Mouse (Mus musculus): Measurements from ENCODE around the gene Nrip1. TPM values are rescaled to one million over a fixed set of nuclear protein-coding genes. Genes with fewer than 3 reads are reported as not detected.

Nrip1 gene
- polyA plus RNA-seq, 1 experiment from 2014 or later, result 47.0 TPM

DNA sequence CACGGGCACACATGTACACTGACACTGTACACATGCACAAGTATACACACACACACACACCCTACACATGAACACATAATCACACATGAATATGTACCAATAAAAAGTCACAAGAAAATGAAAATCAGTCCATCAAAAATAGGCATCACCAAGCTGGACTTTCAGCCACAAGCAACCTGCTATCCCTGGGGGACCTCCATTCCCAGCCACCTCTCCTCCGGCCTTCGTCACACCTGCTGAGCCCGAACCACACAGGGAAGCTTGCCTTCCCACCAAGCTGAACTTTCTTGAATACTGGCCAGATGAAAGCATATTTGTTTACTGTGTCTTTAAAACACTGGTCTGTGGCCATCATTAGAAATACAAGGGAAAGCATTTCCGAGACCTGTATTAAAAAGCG is 70.2 kb downstream of the Nrip1 start:
- Histone ChIP-seq H3K9me3 (no peaks in the 10 kb centered on the region), H3K4me3 (no peak overlapping the region), H3K36me3 (no peaks in the 10 kb centered on the region), H3K27ac (no peak overlapping the region), H3K27me3 (no peaks in the 10 kb centered on the region), H3K9ac (no peak overlapping the region), H3K4me2 (no peak overlapping the region), H3K4me1 (peaks cover 23% of the 10 kb centered on the region)
- no peak for ATAC-seq (ENCODE audit: borderline replicate concordance, extremely low read depth, low FRiP score, low TSS enrichment)
- 80% methylated on average over 6 of the region's 6 CpGs for WGBS

DNA sequence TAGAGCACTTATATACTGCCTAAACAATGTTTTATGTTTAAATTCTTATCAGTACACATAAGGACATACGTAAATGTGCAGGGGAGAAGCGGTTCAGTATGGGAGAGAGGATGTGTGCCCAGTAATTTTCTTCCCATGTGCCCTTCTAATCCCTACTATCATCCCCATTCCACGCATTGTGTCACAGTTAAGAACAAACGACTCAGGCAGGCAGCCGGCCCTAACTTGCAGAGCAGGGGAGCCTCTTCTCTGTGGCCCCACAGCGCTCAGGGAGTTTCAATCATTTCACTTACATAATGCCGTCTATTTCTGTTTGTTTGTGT is 71.9 kb downstream of the Nrip1 start:
- Histone ChIP-seq H3K4me3 (no peak overlapping the region), H3K36me3 (no peaks in the 10 kb centered on the region), H3K9me3 (no peaks in the 10 kb centered on the region), H3K27me3 (no peaks in the 10 kb centered on the region), H3K4me2 (no peak overlapping the region), H3K27ac (no peak overlapping the region; the same call in 1 of the 2 replicates), H3K9ac (no peak overlapping the region), H3K4me1 (peaks cover 23% of the 10 kb centered on the region)
- ATAC-seq (ENCODE audit: borderline replicate concordance, extremely low read depth, low FRiP score, low TSS enrichment), result peak; percentile 33; the same call in 1 of the 2 replicates
- WGBS, result 38% methylated on average over 7 of the region's 7 CpGs

DNA sequence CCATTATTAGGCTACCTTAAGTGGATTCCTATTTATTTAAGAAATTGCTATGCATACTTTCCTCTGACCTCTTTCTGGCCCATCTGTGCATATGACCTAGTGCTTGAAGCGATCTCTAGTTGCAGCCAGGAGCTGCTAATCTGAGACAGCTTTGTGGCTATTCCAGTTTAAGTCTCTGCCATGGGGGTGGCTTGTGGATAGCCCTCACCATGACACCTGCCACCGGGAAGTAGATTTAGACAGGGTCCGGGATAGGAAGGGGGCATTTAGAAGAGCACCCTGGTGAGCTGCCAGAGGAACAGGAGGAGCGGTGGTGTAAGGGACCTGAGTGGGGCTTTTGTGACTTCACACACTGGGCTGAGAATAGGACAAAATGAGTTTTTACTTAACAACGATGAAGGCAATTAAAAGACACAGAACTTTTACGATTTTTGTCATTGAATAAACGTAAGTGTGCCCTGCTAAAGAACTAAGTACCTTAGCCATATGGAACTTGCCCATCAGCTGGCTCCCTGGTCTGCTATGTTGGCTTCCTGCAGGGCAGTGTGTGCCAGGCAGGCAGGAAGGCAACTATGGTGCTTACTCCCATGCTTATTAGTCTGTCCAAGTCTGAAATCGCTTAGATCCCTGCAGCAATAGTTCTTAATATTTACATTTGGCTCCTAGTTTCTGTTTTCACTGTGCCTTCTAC is 72.4 kb downstream of the Nrip1 start:
- H3K9me3 ChIP-seq, result no peaks in the 10 kb centered on the region
- 55% methylated on average over 8 of the region's 8 CpGs for WGBS
- peak overlapping the region; percentile 47 for H3K27ac ChIP-seq
- H3K4me3 ChIP-seq, result no peak overlapping the region
- H3K4me1 ChIP-seq, result peaks cover 23% of the 10 kb centered on the region
- H3K27me3 ChIP-seq, result no peaks in the 10 kb centered on the region
- 0 out of 2 replicates have a peak overlapping the region, but pooled peaks have one; percentile 3 for H3K4me2 ChIP-seq
- H3K36me3 ChIP-seq, result no peaks in the 10 kb centered on the region
- peak; percentile 25; the same call in 1 of the 2 replicates for ATAC-seq (ENCODE audit: borderline replicate concordance, extremely low read depth, low FRiP score, low TSS enrichment)
- H3K9ac ChIP-seq, result no peak overlapping the region

DNA sequence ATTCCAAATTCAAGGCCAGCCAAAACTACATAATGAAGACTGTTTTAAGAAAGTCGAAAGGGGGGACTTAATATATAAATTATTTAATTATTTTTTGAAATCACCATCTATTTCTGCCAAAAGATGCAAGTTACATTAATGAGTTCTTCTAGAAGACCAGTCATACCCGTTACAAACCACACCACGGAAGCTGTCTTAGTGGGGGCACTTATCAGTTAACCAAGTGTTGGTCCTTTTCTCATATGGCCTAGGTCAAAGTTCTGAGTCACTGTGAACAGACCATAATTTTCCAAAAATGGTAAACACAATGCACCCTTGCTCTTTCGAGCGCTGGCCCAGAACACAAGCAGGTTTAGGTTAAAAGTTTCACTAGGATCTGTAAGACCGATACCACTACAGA is 73.2 kb downstream of the Nrip1 start:
- Histone ChIP-seq H3K36me3 (no peaks in the 10 kb centered on the region), H3K9me3 (no peaks in the 10 kb centered on the region), H3K4me2 (no peak overlapping the region), H3K9ac (no peak overlapping the region), H3K27ac (no peak overlapping the region), H3K4me1 (peaks cover 23% of the 10 kb centered on the region), H3K27me3 (no peaks in the 10 kb centered on the region), H3K4me3 (no peak overlapping the region)
- no peak for ATAC-seq (ENCODE audit: borderline replicate concordance, extremely low read depth, low FRiP score, low TSS enrichment)
- WGBS, result 74% methylated on average over 6 of the region's 6 CpGs

DNA sequence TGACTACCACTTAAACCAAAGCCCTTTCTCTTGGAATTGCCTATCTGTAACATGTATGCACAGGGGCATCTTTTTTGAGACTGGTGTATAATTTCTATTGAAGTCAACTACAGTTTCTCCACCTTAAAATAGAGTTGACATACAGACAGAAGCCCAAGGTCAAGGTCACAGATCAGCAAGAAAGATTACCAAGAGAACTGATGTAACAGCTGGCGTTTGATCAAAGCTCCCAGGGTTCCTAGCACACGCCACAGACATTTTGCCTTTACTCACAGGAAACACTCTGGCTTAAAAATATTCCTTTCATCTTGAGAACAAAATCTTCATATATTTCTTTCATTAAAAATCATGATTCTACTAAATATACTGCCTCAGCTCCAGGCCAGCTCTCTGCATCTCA is 74.1 kb downstream of the Nrip1 start:
- Histone ChIP-seq H3K4me1 (peaks cover 23% of the 10 kb centered on the region), H3K4me3 (no peak overlapping the region), H3K4me2 (no peak overlapping the region), H3K9ac (no peak overlapping the region), H3K9me3 (no peaks in the 10 kb centered on the region), H3K27me3 (no peaks in the 10 kb centered on the region), H3K27ac (no peak overlapping the region), H3K36me3 (peaks cover 3% of the 10 kb centered on the region)
- 53% methylated on average over 2 of the region's 2 CpGs for WGBS
- ATAC-seq (ENCODE audit: borderline replicate concordance, extremely low read depth, low FRiP score, low TSS enrichment), result no peak

DNA sequence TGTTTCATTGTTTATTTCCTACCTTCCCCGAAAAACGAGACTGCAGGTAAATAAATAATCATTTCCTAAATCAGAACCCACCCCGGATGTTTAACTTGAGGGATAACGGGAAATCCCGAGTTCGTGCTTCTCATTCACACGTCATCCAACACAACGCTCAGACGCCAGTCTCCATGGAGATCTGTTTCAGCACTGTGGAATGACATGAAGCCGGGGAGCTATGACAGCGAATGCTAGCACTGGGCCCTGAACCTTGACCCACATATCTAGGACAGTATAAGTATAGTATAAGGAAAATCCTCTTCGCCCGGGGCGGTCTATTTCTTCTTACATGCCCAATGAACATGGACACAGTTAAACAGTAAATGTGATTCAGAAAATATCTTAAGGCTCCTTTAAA is 78.3 kb downstream of the Nrip1 start:
- 59% methylated on average over 14 of the region's 14 CpGs for WGBS
- Histone ChIP-seq H3K4me1 (peaks cover 15% of the 10 kb centered on the region; the same call in 1 of the 2 replicates), H3K9me3 (no peaks in the 10 kb centered on the region)

DNA sequence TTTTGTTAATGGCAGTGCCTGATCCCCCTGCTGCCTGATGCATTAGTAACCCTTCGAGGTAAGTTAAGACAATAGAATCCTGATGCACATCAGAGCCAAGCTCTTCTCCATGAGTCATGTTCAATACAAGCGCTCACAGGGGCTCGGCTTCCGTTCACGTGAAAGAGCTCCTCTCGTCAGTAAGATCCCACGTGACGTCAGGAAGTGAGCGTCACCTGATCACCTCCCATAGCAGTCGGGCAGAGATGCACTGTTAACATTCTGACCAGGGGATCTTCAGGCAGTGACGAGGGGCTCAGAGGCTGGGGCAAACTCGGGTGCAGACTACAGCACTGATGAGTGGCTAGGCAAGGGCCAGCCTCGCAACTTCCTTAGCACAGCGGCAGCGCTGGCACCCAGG is 79.1 kb downstream of the Nrip1 start:
- H3K4me3 ChIP-seq, result no peak overlapping the region
- no peak overlapping the region for H3K9ac ChIP-seq
- peaks cover 14% of the 10 kb centered on the region; the same call in 1 of the 2 replicates for H3K4me1 ChIP-seq
- no peak overlapping the region for H3K27ac ChIP-seq
- no peak for ATAC-seq (ENCODE audit: borderline replicate concordance, extremely low read depth, low FRiP score, low TSS enrichment)
- H3K4me2 ChIP-seq, result no peak overlapping the region
- H3K36me3 ChIP-seq, result peaks cover 39% of the 10 kb centered on the region
- no peaks in the 10 kb centered on the region for H3K27me3 ChIP-seq
- no peaks in the 10 kb centered on the region for H3K9me3 ChIP-seq
- 76% methylated on average over 15 of the region's 15 CpGs for WGBS

More for the DNA sequence above, 78.3 kb downstream of the Nrip1 start:
- H3K4me3 ChIP-seq, result no peak overlapping the region
- no peak overlapping the region for H3K4me2 ChIP-seq
- peaks cover 39% of the 10 kb centered on the region for H3K36me3 ChIP-seq
- H3K27me3 ChIP-seq, result no peaks in the 10 kb centered on the region
- ATAC-seq (ENCODE audit: borderline replicate concordance, extremely low read depth, low FRiP score, low TSS enrichment), result no peak
- no peak overlapping the region for H3K27ac ChIP-seq
- H3K9ac ChIP-seq, result no peak overlapping the region

DNA sequence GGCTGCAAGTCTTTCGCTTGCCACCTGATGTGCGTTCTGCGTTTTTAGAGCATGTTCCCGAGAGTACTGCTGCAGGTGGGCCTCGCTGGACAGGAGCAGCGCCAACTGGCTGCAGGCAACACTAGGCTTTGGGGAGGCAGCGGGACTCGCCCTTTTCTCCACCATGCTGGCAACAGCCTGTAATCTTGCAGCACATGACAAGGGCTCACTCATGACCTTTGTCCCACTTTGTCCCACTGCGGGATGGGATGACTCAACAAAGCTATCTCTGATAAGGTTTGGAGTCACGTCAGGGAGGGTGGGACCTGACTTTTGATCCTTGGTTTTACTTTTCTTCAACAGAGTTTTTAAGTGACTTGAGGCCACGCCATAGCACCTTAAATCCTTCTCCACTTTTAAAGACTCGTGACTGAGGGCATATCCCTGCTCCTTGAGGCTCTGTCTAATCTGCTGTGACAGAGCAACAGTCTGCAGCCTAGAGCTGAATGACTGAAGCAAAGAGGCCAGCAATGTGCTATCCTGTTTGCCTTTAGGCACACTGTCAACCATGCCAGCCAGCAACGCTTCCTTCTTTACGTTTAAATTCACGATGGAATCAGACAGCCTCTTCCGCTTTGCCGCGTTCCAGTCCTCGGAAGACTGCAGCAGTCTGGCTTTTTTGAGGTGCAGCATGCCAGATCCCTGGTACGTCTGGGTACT is 79.7 kb downstream of the Nrip1 start:
- ATAC-seq (ENCODE audit: borderline replicate concordance, extremely low read depth, low FRiP score, low TSS enrichment), result no peak
- H3K9me3 ChIP-seq, result no peaks in the 10 kb centered on the region
- no peak overlapping the region for H3K4me3 ChIP-seq
- no peaks in the 10 kb centered on the region for H3K27me3 ChIP-seq
- WGBS, result 75% methylated on average over 20 of the region's 20 CpGs
- H3K36me3 ChIP-seq, result peaks cover 39% of the 10 kb centered on the region
- peaks cover 14% of the 10 kb centered on the region; the same call in 1 of the 2 replicates for H3K4me1 ChIP-seq
- no peak overlapping the region for H3K4me2 ChIP-seq
- no peak overlapping the region for H3K9ac ChIP-seq
- H3K27ac ChIP-seq, result no peak overlapping the region

DNA sequence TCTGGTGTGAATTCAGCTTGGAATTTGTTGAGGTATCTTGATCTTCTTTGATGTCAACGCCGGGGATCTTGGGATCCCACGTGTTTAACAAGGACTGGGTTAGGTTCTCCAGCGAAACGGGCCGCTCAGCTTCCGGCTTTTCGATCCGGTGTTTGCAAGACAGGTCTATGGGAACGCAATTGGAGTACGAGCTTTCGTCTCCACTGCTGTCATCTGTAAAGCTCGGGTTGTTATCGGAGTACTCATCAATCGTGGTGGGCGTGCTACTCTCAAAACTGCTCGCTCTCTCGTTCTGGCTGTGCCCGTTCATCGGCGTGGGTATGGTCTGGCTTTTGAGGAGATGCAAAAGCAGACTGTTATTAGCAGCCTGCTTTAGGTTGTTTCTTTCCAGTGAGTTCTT is 80.5 kb downstream of the Nrip1 start:
- no peak for ATAC-seq (ENCODE audit: borderline replicate concordance, extremely low read depth, low FRiP score, low TSS enrichment)
- no peaks in the 10 kb centered on the region for H3K27me3 ChIP-seq
- peaks cover 14% of the 10 kb centered on the region; the same call in 1 of the 2 replicates for H3K4me1 ChIP-seq
- H3K36me3 ChIP-seq, result peaks cover 39% of the 10 kb centered on the region
- no peak overlapping the region for H3K4me2 ChIP-seq
- H3K9ac ChIP-seq, result no peak overlapping the region
- H3K27ac ChIP-seq, result no peak overlapping the region
- WGBS, result 92% methylated on average over 21 of the region's 21 CpGs
- H3K4me3 ChIP-seq, result no peak overlapping the region
- no peaks in the 10 kb centered on the region for H3K9me3 ChIP-seq

DNA sequence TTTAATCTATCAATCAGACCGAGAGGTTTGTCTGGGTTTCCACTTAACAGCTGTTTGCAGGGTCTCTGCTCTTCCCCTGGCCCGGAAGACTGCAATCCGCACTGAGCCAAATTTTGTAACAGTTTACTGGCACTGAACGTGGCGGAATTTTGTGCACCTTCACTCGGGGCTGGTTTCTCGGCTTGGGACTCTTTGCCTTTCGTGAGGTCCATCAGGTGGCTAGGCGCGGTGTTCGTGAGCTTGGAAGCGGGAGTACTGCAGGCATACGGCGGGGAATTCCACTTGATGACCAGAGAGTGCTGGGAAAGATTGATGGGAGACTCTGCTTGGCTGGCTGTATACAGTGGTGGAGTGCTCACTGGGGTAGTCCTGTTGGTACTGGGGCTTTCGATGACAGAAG is 81.0 kb downstream of the Nrip1 start:
- Histone ChIP-seq H3K27ac (no peak overlapping the region), H3K9ac (no peak overlapping the region), H3K4me2 (no peak overlapping the region), H3K27me3 (no peaks in the 10 kb centered on the region), H3K9me3 (no peaks in the 10 kb centered on the region), H3K4me1 (peaks cover 14% of the 10 kb centered on the region; the same call in 1 of the 2 replicates), H3K4me3 (no peak overlapping the region), H3K36me3 (peaks cover 39% of the 10 kb centered on the region)
- 76% methylated on average over 15 of the region's 15 CpGs for WGBS
- ATAC-seq (ENCODE audit: borderline replicate concordance, extremely low read depth, low FRiP score, low TSS enrichment), result no peak

DNA sequence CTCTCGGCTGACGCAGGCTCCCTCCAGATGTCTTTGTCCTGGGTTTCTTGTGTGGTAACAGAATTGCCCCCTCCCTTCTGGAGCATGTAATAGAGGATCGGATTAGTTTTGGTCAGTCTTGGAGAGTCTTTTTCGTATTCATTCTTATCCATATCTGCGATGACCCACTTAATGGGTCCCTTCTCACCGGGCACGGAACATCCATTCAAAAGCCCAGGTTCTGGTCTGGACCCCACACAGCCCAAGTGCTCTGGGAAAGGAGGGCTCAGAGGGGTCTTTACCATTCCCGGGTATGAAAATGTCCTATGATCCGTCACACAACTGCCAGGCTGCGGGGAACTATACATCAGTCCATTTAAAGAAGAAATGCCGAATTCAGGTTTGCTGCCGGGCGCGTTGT is 82.3 kb downstream of the Nrip1 start:
- Histone ChIP-seq H3K36me3 (peaks cover 39% of the 10 kb centered on the region), H3K9ac (no peak overlapping the region), H3K4me2 (no peak overlapping the region), H3K4me3 (no peak overlapping the region), H3K27me3 (no peaks in the 10 kb centered on the region), H3K4me1 (peaks cover 14% of the 10 kb centered on the region; the same call in 1 of the 2 replicates), H3K9me3 (no peaks in the 10 kb centered on the region), H3K27ac (no peak overlapping the region)
- 88% methylated on average over 14 of the region's 14 CpGs for WGBS
- no peak for ATAC-seq (ENCODE audit: borderline replicate concordance, extremely low read depth, low FRiP score, low TSS enrichment)

DNA sequence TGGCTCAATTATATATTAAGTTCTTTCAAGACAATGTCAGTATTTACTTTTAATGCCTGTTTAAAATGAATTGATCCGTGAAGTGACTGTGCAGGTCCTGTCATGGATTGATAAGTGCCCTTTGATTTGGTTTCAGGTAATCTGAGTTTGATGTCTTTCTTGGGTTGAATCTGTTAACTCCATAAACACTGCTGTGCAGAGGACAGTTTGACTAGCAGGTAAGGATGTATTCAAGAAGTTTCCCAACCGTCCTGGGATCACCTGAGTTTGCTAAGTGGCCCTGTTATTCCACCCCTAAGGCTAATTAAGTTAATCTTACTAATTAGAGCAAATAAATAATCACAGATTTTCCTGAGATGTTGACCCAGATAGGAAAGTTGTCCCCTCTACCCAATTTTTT is 84.1 kb downstream of the Nrip1 start:
- Histone ChIP-seq H3K4me1 (peaks cover 14% of the 10 kb centered on the region; the same call in 1 of the 2 replicates), H3K27me3 (no peaks in the 10 kb centered on the region), H3K9me3 (no peaks in the 10 kb centered on the region), H3K4me2 (no peak overlapping the region), H3K27ac (no peak overlapping the region), H3K36me3 (peaks cover 36% of the 10 kb centered on the region), H3K4me3 (no peak overlapping the region), H3K9ac (no peak overlapping the region)
- no peak for ATAC-seq (ENCODE audit: borderline replicate concordance, extremely low read depth, low FRiP score, low TSS enrichment)
- WGBS, result 61% methylated on average over 2 of the region's 2 CpGs

Measured in lung, embryonic 15.5 days (tissue).